Mouse (Mus musculus): ENCODE measurements around the gene Sobp. TPM values are rescaled to one million over a fixed set of nuclear protein-coding genes. Genes with fewer than 3 reads are reported as not detected.

Sobp gene
- polyA plus RNA-seq, 1 experiment from 2014 or later = 3.4 TPM

GRCm38 (mm10) chr10:43008116-43008515 lies 166.2 kb downstream of the Sobp start:
- Histone ChIP-seq H3K4me2 (replicated peaks; ENCODE audit: low read depth, low read length) (no peak overlapping the region), H3K27me3 (ENCODE audit: control insufficient read depth, insufficient read depth, low read length) (no peaks in the 10 kb centered on the region), H3K9ac (replicated peaks; ENCODE audit: low read depth, low read length) (no peak overlapping the region), H3K4me1 (ENCODE audit: control insufficient read depth, insufficient read depth, low read length) (0 out of 2 replicates have a peak, but pooled peaks cover under 1% of the 10 kb centered on the region), H3K9me3 (ENCODE audit: control insufficient read depth, low read depth, low read length) (no peaks in the 10 kb centered on the region), H3K27ac (ENCODE audit: low read length) (no peak overlapping the region), H3K4me3 (ENCODE audit: low read depth, low read length) (no peak overlapping the region), H3K36me3 (ENCODE audit: control insufficient read depth, insufficient read depth, low read length) (no peaks in the 10 kb centered on the region)
- no peak for ATAC-seq (ENCODE audit: insufficient number of reproducible peaks, insufficient read depth, low FRiP score, low read depth)
- WGBS = 70% methylated on average over 11 of the region's 11 CpGs

GRCm38 (mm10) chr10:43006534-43006933 lies 167.8 kb downstream of the Sobp start:
- 86% methylated on average over 4 of the region's 4 CpGs for WGBS
- Histone ChIP-seq H3K9ac (replicated peaks; ENCODE audit: low read depth, low read length) (no peak overlapping the region), H3K9me3 (ENCODE audit: control insufficient read depth, low read depth, low read length) (no peaks in the 10 kb centered on the region), H3K4me3 (ENCODE audit: low read depth, low read length) (no peak overlapping the region), H3K36me3 (ENCODE audit: control insufficient read depth, insufficient read depth, low read length) (no peaks in the 10 kb centered on the region), H3K4me1 (ENCODE audit: control insufficient read depth, insufficient read depth, low read length) (peaks cover 6% of the 10 kb centered on the region; the same call in 1 of the 2 replicates), H3K27me3 (ENCODE audit: control insufficient read depth, insufficient read depth, low read length) (no peaks in the 10 kb centered on the region), H3K4me2 (replicated peaks; ENCODE audit: low read depth, low read length) (no peak overlapping the region), H3K27ac (ENCODE audit: low read length) (no peak overlapping the region)
- ATAC-seq (ENCODE audit: insufficient number of reproducible peaks, insufficient read depth, low FRiP score, low read depth) = no peak

GRCm38 (mm10) chr10:43005677-43006076 lies 168.7 kb downstream of the Sobp start:
- Histone ChIP-seq H3K9me3 (ENCODE audit: control insufficient read depth, low read depth, low read length) (no peaks in the 10 kb centered on the region), H3K4me3 (ENCODE audit: low read depth, low read length) (no peak overlapping the region), H3K36me3 (ENCODE audit: control insufficient read depth, insufficient read depth, low read length) (no peaks in the 10 kb centered on the region), H3K9ac (replicated peaks; ENCODE audit: low read depth, low read length) (no peak overlapping the region), H3K27me3 (ENCODE audit: control insufficient read depth, insufficient read depth, low read length) (no peaks in the 10 kb centered on the region), H3K4me2 (replicated peaks; ENCODE audit: low read depth, low read length) (no peak overlapping the region), H3K27ac (ENCODE audit: low read length) (no peak overlapping the region), H3K4me1 (ENCODE audit: control insufficient read depth, insufficient read depth, low read length) (peaks cover 6% of the 10 kb centered on the region; the same call in 1 of the 2 replicates)
- WGBS = 71% methylated on average over 7 of the region's 7 CpGs
- ATAC-seq (ENCODE audit: insufficient number of reproducible peaks, insufficient read depth, low FRiP score, low read depth) = no peak

- Histone ChIP-seq H3K4me3 (ENCODE audit: low read depth, low read length) (no peak overlapping the region), H3K27me3 (ENCODE audit: control insufficient read depth, insufficient read depth, low read length) (no peaks in the 10 kb centered on the region), H3K9me3 (ENCODE audit: control insufficient read depth, low read depth, low read length) (no peaks in the 10 kb centered on the region), H3K27ac (ENCODE audit: low read length) (no peak overlapping the region), H3K9ac (replicated peaks; ENCODE audit: low read depth, low read length) (no peak overlapping the region), H3K36me3 (ENCODE audit: control insufficient read depth, insufficient read depth, low read length) (no peaks in the 10 kb centered on the region), H3K4me2 (replicated peaks; ENCODE audit: low read depth, low read length) (no peak overlapping the region), H3K4me1 (ENCODE audit: control insufficient read depth, insufficient read depth, low read length) (peaks cover 6% of the 10 kb centered on the region; the same call in 1 of the 2 replicates)
- ATAC-seq (ENCODE audit: insufficient number of reproducible peaks, insufficient read depth, low FRiP score, low read depth) = no peak
- WGBS = 83% methylated on average over 4 of the region's 4 CpGs
Observed at GRCm38 (mm10) chr10:43005031-43005430, 169.3 kb downstream of the Sobp start.

GRCm38 (mm10) chr10:43004174-43004734 lies 170.1 kb downstream of the Sobp start:
- Histone ChIP-seq H3K27ac (ENCODE audit: low read length) (no peak overlapping the region), H3K9ac (replicated peaks; ENCODE audit: low read depth, low read length) (no peak overlapping the region), H3K4me1 (ENCODE audit: control insufficient read depth, insufficient read depth, low read length) (peaks cover 6% of the 10 kb centered on the region; the same call in 1 of the 2 replicates), H3K9me3 (ENCODE audit: control insufficient read depth, low read depth, low read length) (no peaks in the 10 kb centered on the region), H3K4me3 (ENCODE audit: low read depth, low read length) (no peak overlapping the region), H3K36me3 (ENCODE audit: control insufficient read depth, insufficient read depth, low read length) (no peaks in the 10 kb centered on the region), H3K27me3 (ENCODE audit: control insufficient read depth, insufficient read depth, low read length) (no peaks in the 10 kb centered on the region), H3K4me2 (replicated peaks; ENCODE audit: low read depth, low read length) (no peak overlapping the region)
- no peak for ATAC-seq (ENCODE audit: insufficient number of reproducible peaks, insufficient read depth, low FRiP score, low read depth)
- WGBS = 91% methylated on average over 16 of the region's 16 CpGs

GRCm38 (mm10) chr10:43003466-43003757 lies 170.9 kb downstream of the Sobp start:
- Histone ChIP-seq H3K9ac (replicated peaks; ENCODE audit: low read depth, low read length) (no peak overlapping the region), H3K4me3 (ENCODE audit: low read depth, low read length) (no peak overlapping the region), H3K36me3 (ENCODE audit: control insufficient read depth, insufficient read depth, low read length) (no peaks in the 10 kb centered on the region), H3K4me2 (replicated peaks; ENCODE audit: low read depth, low read length) (peak overlapping the region; percentile 93; the same call in 1 of the 2 replicates), H3K27ac (ENCODE audit: low read length) (no peak overlapping the region), H3K27me3 (ENCODE audit: control insufficient read depth, insufficient read depth, low read length) (no peaks in the 10 kb centered on the region), H3K4me1 (ENCODE audit: control insufficient read depth, insufficient read depth, low read length) (peaks cover 6% of the 10 kb centered on the region; the same call in 1 of the 2 replicates), H3K9me3 (ENCODE audit: control insufficient read depth, low read depth, low read length) (no peaks in the 10 kb centered on the region)
- 14% methylated on average over 5 of the region's 5 CpGs for WGBS
- ATAC-seq (ENCODE audit: insufficient number of reproducible peaks, insufficient read depth, low FRiP score, low read depth) = no peak

GRCm38 (mm10) chr10:43002721-43003465 lies 171.4 kb downstream of the Sobp start:
- ATAC-seq (ENCODE audit: insufficient number of reproducible peaks, insufficient read depth, low FRiP score, low read depth) = no peak
- H3K27me3 ChIP-seq (ENCODE audit: control insufficient read depth, insufficient read depth, low read length) = no peaks in the 10 kb centered on the region
- 3% methylated on average over 25 of the region's 25 CpGs for WGBS
- peak overlapping the region; percentile 93 for H3K4me2 ChIP-seq (replicated peaks; ENCODE audit: low read depth, low read length)
- H3K9me3 ChIP-seq (ENCODE audit: control insufficient read depth, low read depth, low read length) = no peaks in the 10 kb centered on the region
- 0 out of 2 replicates have a peak overlapping the region, but pooled peaks have one; percentile 19 for H3K9ac ChIP-seq (replicated peaks; ENCODE audit: low read depth, low read length)
- peak overlapping the region; percentile 37 for H3K4me3 ChIP-seq (ENCODE audit: low read depth, low read length)
- H3K36me3 ChIP-seq (ENCODE audit: control insufficient read depth, insufficient read depth, low read length) = no peaks in the 10 kb centered on the region
- no peak overlapping the region for H3K27ac ChIP-seq (ENCODE audit: low read length)
- peaks cover 6% of the 10 kb centered on the region; the same call in 1 of the 2 replicates for H3K4me1 ChIP-seq (ENCODE audit: control insufficient read depth, insufficient read depth, low read length)

- peak overlapping the region; percentile 93 for H3K4me2 ChIP-seq (replicated peaks; ENCODE audit: low read depth, low read length)
- no peaks in the 10 kb centered on the region for H3K27me3 ChIP-seq (ENCODE audit: control insufficient read depth, insufficient read depth, low read length)
- H3K9ac ChIP-seq (replicated peaks; ENCODE audit: low read depth, low read length) = no peak overlapping the region
- peak overlapping the region; percentile 37 for H3K4me3 ChIP-seq (ENCODE audit: low read depth, low read length)
- no peaks in the 10 kb centered on the region for H3K9me3 ChIP-seq (ENCODE audit: control insufficient read depth, low read depth, low read length)
- no peak overlapping the region for H3K27ac ChIP-seq (ENCODE audit: low read length)
- no peak for ATAC-seq (ENCODE audit: insufficient number of reproducible peaks, insufficient read depth, low FRiP score, low read depth)
- peaks cover 6% of the 10 kb centered on the region; the same call in 1 of the 2 replicates for H3K4me1 ChIP-seq (ENCODE audit: control insufficient read depth, insufficient read depth, low read length)
- WGBS = 9% methylated on average over 13 of the region's 13 CpGs
- H3K36me3 ChIP-seq (ENCODE audit: control insufficient read depth, insufficient read depth, low read length) = no peaks in the 10 kb centered on the region
Observed at GRCm38 (mm10) chr10:43002066-43002678, 172.2 kb downstream of the Sobp start.
